In genomic region chr4:82249518-82250354, GRCm38 (mm10) we compare ENCODE assay signal across 10 mouse cellular contexts.
A peak's percentile ranks its signal among the peaks of the same experiment; 100 is the strongest.
DNase-seq lines count a peak whose midpoint lies in the region; ATAC-seq and TF ChIP-seq lines count a peak whose summit lies in the region.
"Had no signal": no experiment of that assay in that cellular context is flagged by ENCODE, and none has a peak within 500 bp of the region (broad histone marks: within the 10 kb centered on the region; RNA-seq: fewer than 3 reads in every experiment).

No protein-coding gene starts in this region.

- H3K9ac ChIP-seq in kidney, embryonic 14.5 days (ENCODE audit: low read depth, low read length) = no peak overlapping the region

- ATAC-seq in kidney, embryonic 14.5 days (ENCODE audit: low FRiP score, low TSS enrichment) = peak; percentile 87

- no peaks in the 10 kb centered on the region for H3K36me3 ChIP-seq in kidney, embryonic 14.5 days (ENCODE audit: control insufficient read depth, insufficient read depth, low read length)
- no peaks in the 10 kb centered on the region for H3K36me3 ChIP-seq in C2C12 (ENCODE audit: control insufficient read depth, insufficient read depth)
- H3K36me3 ChIP-seq in limb, embryonic 10.5 days = no peaks in the 10 kb centered on the region

- H3K4me3 ChIP-seq in kidney, embryonic 14.5 days (ENCODE audit: low read length) = no peak overlapping the region
- H3K4me3 ChIP-seq in C2C12 (ENCODE audit: insufficient read depth, poor library complexity, severe bottlenecking) = no peak overlapping the region
- H3K4me3 ChIP-seq in limb, embryonic 10.5 days = no peak overlapping the region

- H3ac ChIP-seq in C2C12 (ENCODE audit: control insufficient read depth, insufficient read length, low read depth) = no peak overlapping the region

- no peaks in the 10 kb centered on the region for H3K27me3 ChIP-seq in kidney, embryonic 14.5 days (ENCODE audit: control insufficient read depth, insufficient read depth, low read length)
- H3K27me3 ChIP-seq in C2C12 (ENCODE audit: control insufficient read depth, insufficient read depth, insufficient read length) = no peaks in the 10 kb centered on the region
- H3K27me3 ChIP-seq in limb, embryonic 10.5 days (ENCODE audit: low read depth, poor library complexity, severe bottlenecking) = no peaks in the 10 kb centered on the region

- TF ChIP-seq CTCF in C2C12 (IDR thresholded peaks at IDR 0.05; ENCODE audit: control insufficient read depth, insufficient read depth, insufficient read length) = no peak

- no peaks in the 10 kb centered on the region; the same call in 1 of the 2 replicates for H3K9me3 ChIP-seq in kidney, embryonic 14.5 days (ENCODE audit: control insufficient read depth, low read length)
- no peaks in the 10 kb centered on the region for H3K9me3 ChIP-seq in limb, embryonic 10.5 days (replicated peaks)

- peaks cover 16% of the 10 kb centered on the region; the same call in 1 of the 2 replicates for H3K4me1 ChIP-seq in kidney, embryonic 14.5 days (ENCODE audit: control insufficient read depth, insufficient read depth, low read length)
- H3K4me1 ChIP-seq in limb, embryonic 10.5 days = peaks cover 10% of the 10 kb centered on the region

- peak; percentile 39 for DNase-seq in adrenal gland, postnatal 10 days
- DNase-seq in adrenal gland, postnatal 4 days (ENCODE audit: low spot score in 2 of 2) = no peak
- DNase-seq in kidney, adult 18-20 months = no peak
- DNase-seq in limb, embryonic 10.5 days (ENCODE audit: low spot score) = no peak
- DNase-seq in right cerebral cortex, postnatal 14 days = no peak
- DNase-seq in frontal cortex, postnatal 36 days (ENCODE audit: low spot score in 2 of 2) = no peak
- DNase-seq: kidney, postnatal 36 days; midbrain, embryonic 14.5 days had no signal

- H3K79me3 ChIP-seq in C2C12 (ENCODE audit: low read depth) = no peaks in the 10 kb centered on the region

- 29% methylated on average over 11 of the region's 11 CpGs for WGBS in kidney, embryonic 14.5 days
- WGBS in limb, embryonic 10.5 days = 78% methylated on average over 11 of the region's 11 CpGs

- no peak overlapping the region; the same call in 1 of the 2 replicates for H3K4me2 ChIP-seq in kidney, embryonic 14.5 days (replicated peaks; ENCODE audit: low read depth, low read length)

- H3K27ac ChIP-seq in kidney, embryonic 14.5 days (ENCODE audit: low read depth, low read length) = peak overlapping the region; percentile 77; the same call in 1 of the 2 replicates
- 0 out of 2 replicates have a peak overlapping the region, but pooled peaks have one; percentile 15 for H3K27ac ChIP-seq in limb, embryonic 10.5 days

- H3K79me2 ChIP-seq in C2C12 (ENCODE audit: control insufficient read depth, insufficient read depth) = no peaks in the 10 kb centered on the region

TF ChIP-seq in C2C12, 6 proteins besides CTCF, POLR2A, EP300 and RAD21:
- TF ChIP-seq MAX (IDR thresholded peaks at IDR 0.05) = peak; percentile 39
- no peak for TF ChIP-seq USF1 (IDR thresholded peaks at IDR 0.05; ENCODE audit: low read depth)
